Mouse (Mus musculus) E14TG2a.4 (cell line): ENCODE results near the gene Tbc1d1.

Experiments
- CTCF ChIP-seq: conservative IDR thresholded peaks from 2 replicates; pipeline ENCODE4 v1.5.1; 2014; ENCODE audit warnings: low read length
- NANOG ChIP-seq: IDR thresholded peaks from 2 replicates; pipeline ENCODE4 v1.6.1; 2014; ENCODE audit warnings: borderline replicate concordance, low read length, mixed read lengths

DNA sequence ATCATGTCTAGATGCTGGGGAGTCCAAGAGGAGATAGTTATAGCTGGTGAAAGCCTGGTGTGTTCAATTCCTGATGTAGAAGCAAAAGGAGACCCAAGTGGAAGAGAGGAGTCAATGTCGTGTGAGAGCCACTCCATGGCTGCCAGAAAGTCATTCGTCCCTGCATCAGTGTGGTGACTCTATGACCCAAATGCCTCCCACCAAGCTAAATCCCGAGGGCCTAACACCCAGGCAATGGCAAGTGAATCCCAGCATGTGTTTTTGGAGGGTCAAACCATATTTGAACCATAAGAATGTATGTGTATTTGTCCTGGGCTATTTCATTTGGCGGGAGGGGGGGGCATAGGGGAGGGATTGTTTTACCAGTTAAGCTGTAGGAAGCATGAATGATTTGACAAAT lies 60.2 kb downstream of the Tbc1d1 start:
- TF ChIP-seq CTCF (no peak), NANOG (no peak)
